Mouse (Mus musculus): ENCODE measurements around the gene Hopx. TPM values are rescaled to one million over a fixed set of nuclear protein-coding genes. Genes with fewer than 3 reads are reported as not detected.

The Hopx gene
- polyA plus RNA-seq, 1 experiment from 2014 or later: 5.6 TPM

GRCm38 (mm10) chr5:77144647-77145046 lies 29.7 kb upstream of the Hopx start:
- no peaks in the 10 kb centered on the region for H3K9me3 ChIP-seq
- H3K27me3 ChIP-seq: no peaks in the 10 kb centered on the region
- H3K27ac ChIP-seq (replicated peaks): no peak overlapping the region
- H3K4me1 ChIP-seq (replicated peaks): 0 out of 2 replicates have a peak, but pooled peaks cover 4% of the 10 kb centered on the region
- no peak overlapping the region for H3K4me3 ChIP-seq
- H3K4me2 ChIP-seq: no peak overlapping the region
- WGBS: 77% methylated on average over 5 of the region's 5 CpGs
- no peak overlapping the region for H3K9ac ChIP-seq
- ATAC-seq (ENCODE audit: low FRiP score, low read depth): no peak
- no peaks in the 10 kb centered on the region for H3K36me3 ChIP-seq

GRCm38 (mm10) chr5:77143076-77143475 lies 28.2 kb upstream of the Hopx start:
- no peaks in the 10 kb centered on the region for H3K9me3 ChIP-seq
- no peak overlapping the region for H3K4me3 ChIP-seq
- no peak overlapping the region for H3K4me2 ChIP-seq
- no peaks in the 10 kb centered on the region for H3K36me3 ChIP-seq
- no peaks in the 10 kb centered on the region for H3K27me3 ChIP-seq
- no peak overlapping the region for H3K27ac ChIP-seq (replicated peaks)
- no peak overlapping the region for H3K9ac ChIP-seq
- H3K4me1 ChIP-seq (replicated peaks): peaks cover 9% of the 10 kb centered on the region; the same call in 1 of the 2 replicates
- ATAC-seq (ENCODE audit: low FRiP score, low read depth): no peak
- WGBS: 84% methylated on average over 3 of the region's 3 CpGs

- H3K4me1 ChIP-seq (replicated peaks): peaks cover 16% of the 10 kb centered on the region; the same call in 1 of the 2 replicates
- no peaks in the 10 kb centered on the region for H3K9me3 ChIP-seq
- H3K4me3 ChIP-seq: no peak overlapping the region
- no peaks in the 10 kb centered on the region for H3K27me3 ChIP-seq
- ATAC-seq (ENCODE audit: low FRiP score, low read depth): no peak
- no peak overlapping the region for H3K27ac ChIP-seq (replicated peaks)
- no peak overlapping the region for H3K4me2 ChIP-seq
- no peaks in the 10 kb centered on the region for H3K36me3 ChIP-seq
- WGBS: 56% methylated on average over 7 of the region's 7 CpGs
- no peak overlapping the region for H3K9ac ChIP-seq
Measured at GRCm38 (mm10) chr5:77141336-77141735, 26.4 kb upstream of the Hopx start.

GRCm38 (mm10) chr5:77140861-77141260 lies 25.9 kb upstream of the Hopx start:
- no peak for ATAC-seq (ENCODE audit: low FRiP score, low read depth)
- WGBS: 91% methylated on average over 6 of the region's 6 CpGs
- no peak overlapping the region for H3K4me2 ChIP-seq
- H3K27ac ChIP-seq (replicated peaks): no peak overlapping the region
- H3K4me3 ChIP-seq: no peak overlapping the region
- no peak overlapping the region for H3K9ac ChIP-seq
- no peaks in the 10 kb centered on the region for H3K36me3 ChIP-seq
- no peaks in the 10 kb centered on the region for H3K9me3 ChIP-seq
- H3K4me1 ChIP-seq (replicated peaks): peaks cover 16% of the 10 kb centered on the region; the same call in 1 of the 2 replicates
- no peaks in the 10 kb centered on the region for H3K27me3 ChIP-seq

GRCm38 (mm10) chr5:77140108-77140507 lies 25.2 kb upstream of the Hopx start:
- H3K4me2 ChIP-seq: no peak overlapping the region
- no peak overlapping the region for H3K27ac ChIP-seq (replicated peaks)
- no peak for ATAC-seq (ENCODE audit: low FRiP score, low read depth)
- 48% methylated on average over 6 of the region's 6 CpGs for WGBS
- H3K9ac ChIP-seq: no peak overlapping the region
- H3K27me3 ChIP-seq: no peaks in the 10 kb centered on the region
- no peak overlapping the region for H3K4me3 ChIP-seq
- H3K36me3 ChIP-seq: no peaks in the 10 kb centered on the region
- H3K4me1 ChIP-seq (replicated peaks): peaks cover 16% of the 10 kb centered on the region; the same call in 1 of the 2 replicates
- H3K9me3 ChIP-seq: no peaks in the 10 kb centered on the region

- Histone ChIP-seq H3K36me3 (no peaks in the 10 kb centered on the region), H3K27ac (replicated peaks) (0 out of 2 replicates have a peak overlapping the region, but pooled peaks have one; percentile 10), H3K9ac (no peak overlapping the region), H3K9me3 (no peaks in the 10 kb centered on the region), H3K4me1 (replicated peaks) (peaks cover 16% of the 10 kb centered on the region; the same call in 1 of the 2 replicates), H3K27me3 (no peaks in the 10 kb centered on the region), H3K4me2 (no peak overlapping the region), H3K4me3 (no peak overlapping the region)
- ATAC-seq (ENCODE audit: low FRiP score, low read depth): peak; percentile 77
- WGBS: 16% methylated on average over 8 of the region's 8 CpGs
Measured at GRCm38 (mm10) chr5:77137701-77138265, 22.9 kb upstream of the Hopx start.

- H3K9ac ChIP-seq: no peak overlapping the region
- no peaks in the 10 kb centered on the region for H3K9me3 ChIP-seq
- no peak overlapping the region for H3K27ac ChIP-seq (replicated peaks)
- peaks cover 16% of the 10 kb centered on the region; the same call in 1 of the 2 replicates for H3K4me1 ChIP-seq (replicated peaks)
- H3K4me2 ChIP-seq: no peak overlapping the region
- ATAC-seq (ENCODE audit: low FRiP score, low read depth): no peak
- H3K36me3 ChIP-seq: no peaks in the 10 kb centered on the region
- WGBS: 63% methylated on average over 4 of the region's 4 CpGs
- H3K27me3 ChIP-seq: no peaks in the 10 kb centered on the region
- no peak overlapping the region for H3K4me3 ChIP-seq
Measured at GRCm38 (mm10) chr5:77136684-77137224, 21.8 kb upstream of the Hopx start.

GRCm38 (mm10) chr5:77134961-77135360 lies 20.0 kb upstream of the Hopx start:
- H3K9me3 ChIP-seq: no peaks in the 10 kb centered on the region
- no peak overlapping the region for H3K4me3 ChIP-seq
- H3K9ac ChIP-seq: no peak overlapping the region
- H3K36me3 ChIP-seq: no peaks in the 10 kb centered on the region
- ATAC-seq (ENCODE audit: low FRiP score, low read depth): no peak
- H3K27me3 ChIP-seq: no peaks in the 10 kb centered on the region
- no peak overlapping the region for H3K27ac ChIP-seq (replicated peaks)
- 93% methylated on average over 2 of the region's 2 CpGs for WGBS
- peaks cover 12% of the 10 kb centered on the region; the same call in 1 of the 2 replicates for H3K4me1 ChIP-seq (replicated peaks)
- no peak overlapping the region for H3K4me2 ChIP-seq

GRCm38 (mm10) chr5:77134465-77134864 lies 19.5 kb upstream of the Hopx start:
- Histone ChIP-seq H3K4me3 (no peak overlapping the region), H3K9ac (no peak overlapping the region), H3K36me3 (no peaks in the 10 kb centered on the region), H3K4me2 (no peak overlapping the region), H3K9me3 (no peaks in the 10 kb centered on the region), H3K27me3 (no peaks in the 10 kb centered on the region), H3K4me1 (replicated peaks) (peaks cover 12% of the 10 kb centered on the region; the same call in 1 of the 2 replicates), H3K27ac (replicated peaks) (no peak overlapping the region)
- no peak for ATAC-seq (ENCODE audit: low FRiP score, low read depth)
- 85% methylated on average over 4 of the region's 4 CpGs for WGBS

GRCm38 (mm10) chr5:77133960-77134359 lies 19.0 kb upstream of the Hopx start:
- no peak for ATAC-seq (ENCODE audit: low FRiP score, low read depth)
- WGBS: 78% methylated on average over 5 of the region's 5 CpGs
- H3K27me3 ChIP-seq: no peaks in the 10 kb centered on the region
- no peak overlapping the region for H3K4me3 ChIP-seq
- H3K4me1 ChIP-seq (replicated peaks): peaks cover 12% of the 10 kb centered on the region; the same call in 1 of the 2 replicates
- H3K4me2 ChIP-seq: no peak overlapping the region
- no peaks in the 10 kb centered on the region for H3K9me3 ChIP-seq
- H3K27ac ChIP-seq (replicated peaks): no peak overlapping the region
- no peak overlapping the region for H3K9ac ChIP-seq
- H3K36me3 ChIP-seq: no peaks in the 10 kb centered on the region

GRCm38 (mm10) chr5:77132457-77133135 lies 17.7 kb upstream of the Hopx start:
- Histone ChIP-seq H3K27me3 (no peaks in the 10 kb centered on the region), H3K4me3 (no peak overlapping the region), H3K4me1 (replicated peaks) (0 out of 2 replicates have a peak, but pooled peaks cover 3% of the 10 kb centered on the region), H3K36me3 (no peaks in the 10 kb centered on the region), H3K27ac (replicated peaks) (no peak overlapping the region), H3K9me3 (0 out of 2 replicates have a peak, but pooled peaks cover 6% of the 10 kb centered on the region), H3K9ac (no peak overlapping the region), H3K4me2 (no peak overlapping the region)
- 88% methylated on average over 2 of the region's 2 CpGs for WGBS
- no peak for ATAC-seq (ENCODE audit: low FRiP score, low read depth)

GRCm38 (mm10) chr5:77131879-77132278 lies 17.0 kb upstream of the Hopx start:
- no peak for ATAC-seq (ENCODE audit: low FRiP score, low read depth)

More at GRCm38 (mm10) chr5:77131879-77132278, 17.0 kb upstream of the Hopx start:
- Histone ChIP-seq H3K36me3 (no peaks in the 10 kb centered on the region), H3K4me2 (no peak overlapping the region), H3K27ac (replicated peaks) (no peak overlapping the region), H3K9me3 (0 out of 2 replicates have a peak, but pooled peaks cover 6% of the 10 kb centered on the region), H3K9ac (no peak overlapping the region), H3K27me3 (no peaks in the 10 kb centered on the region), H3K4me1 (replicated peaks) (no peaks in the 10 kb centered on the region), H3K4me3 (no peak overlapping the region)
- WGBS: 92% methylated on average over 8 of the region's 8 CpGs

All from hindbrain, embryonic 15.5 days (tissue).